Mouse (Mus musculus) WW6 (cell line): ENCODE results near the gene Luc7l3.

Experiments
- DNase-seq: peaks from one replicate; pipeline ENCODE4 v3.0.0-alpha.2; 2013; ENCODE audit warnings: low read depth, low spot score

Luc7l3 gene

DNA sequence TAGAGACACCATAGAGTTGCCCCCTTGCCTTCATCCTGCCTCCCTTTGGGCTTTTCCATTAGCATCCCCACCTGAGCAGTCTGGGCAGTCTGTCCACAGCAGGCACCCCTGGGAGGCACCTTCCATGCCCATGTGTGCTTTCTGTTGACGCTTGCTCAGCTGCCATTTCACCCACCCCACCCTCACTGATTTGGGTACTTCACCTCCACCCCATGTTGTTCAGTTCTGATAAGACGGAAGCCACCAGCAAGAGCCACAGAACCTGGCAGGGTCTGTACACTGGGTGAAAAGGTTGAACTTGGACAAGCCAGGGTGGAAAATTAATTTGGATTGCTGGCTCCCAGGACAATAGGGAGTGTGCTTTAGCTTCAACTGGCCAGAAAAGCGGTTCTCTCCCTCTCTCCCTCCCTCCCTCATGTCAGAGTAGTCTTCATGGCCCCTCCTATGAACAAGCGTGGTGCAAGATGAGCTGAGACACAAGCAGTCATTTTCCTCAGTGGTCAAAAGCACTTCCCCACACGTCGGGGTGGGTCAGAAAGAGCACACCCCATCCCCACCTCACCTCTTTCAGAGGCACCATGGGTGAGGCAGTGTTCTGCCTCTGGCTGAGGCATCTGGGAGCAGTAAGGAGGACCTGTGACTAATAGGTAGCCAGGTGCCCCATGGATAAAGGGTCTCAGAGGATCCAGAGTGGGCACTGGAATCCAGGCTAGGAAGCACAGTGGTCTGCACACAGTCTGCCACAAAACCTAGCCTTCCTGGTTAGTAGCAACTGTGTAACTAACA is 60.0 kb downstream of the Luc7l3 start:
- DNase-seq = no peak

DNA sequence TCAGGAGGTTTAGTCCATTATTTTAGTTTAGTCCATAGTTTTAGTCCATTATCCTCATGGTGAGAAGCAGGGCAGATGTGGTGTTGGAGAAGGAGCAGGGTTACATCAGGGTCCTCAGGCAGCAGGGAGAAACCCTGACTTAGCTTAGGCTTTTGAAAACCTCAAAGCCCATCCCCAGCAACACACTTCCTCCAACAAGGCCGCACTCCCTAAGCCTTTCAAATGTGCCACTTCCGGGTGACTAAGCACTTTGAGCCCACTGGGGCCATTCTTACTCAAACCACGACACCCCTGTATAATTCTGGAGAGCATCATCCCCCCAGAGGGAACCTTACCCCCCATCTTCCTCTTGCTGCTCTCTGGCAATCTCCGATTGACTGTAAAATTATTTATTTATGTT is 62.0 kb downstream of the Luc7l3 start:
- no peak for DNase-seq

DNA sequence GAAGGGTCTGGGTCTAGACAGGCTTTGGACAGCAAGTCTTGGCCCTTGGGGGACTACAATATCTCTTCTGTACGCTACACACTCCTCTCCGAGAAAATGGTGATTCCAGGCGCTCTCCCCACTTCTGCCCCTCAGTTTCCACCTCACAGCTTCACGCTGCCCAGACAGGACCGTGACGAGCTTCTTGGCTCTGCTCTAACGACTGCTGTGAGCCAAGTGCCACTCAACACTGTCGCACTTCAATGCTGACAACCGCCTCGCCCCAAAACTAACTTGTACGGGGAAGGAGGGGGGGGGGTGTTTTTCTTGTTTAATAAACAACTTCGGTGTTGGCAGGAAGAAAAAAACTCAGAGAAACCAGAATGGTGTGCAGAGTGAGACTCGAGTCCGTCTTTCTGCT is 63.8 kb downstream of the Luc7l3 start:
- DNase-seq = no peak

DNA sequence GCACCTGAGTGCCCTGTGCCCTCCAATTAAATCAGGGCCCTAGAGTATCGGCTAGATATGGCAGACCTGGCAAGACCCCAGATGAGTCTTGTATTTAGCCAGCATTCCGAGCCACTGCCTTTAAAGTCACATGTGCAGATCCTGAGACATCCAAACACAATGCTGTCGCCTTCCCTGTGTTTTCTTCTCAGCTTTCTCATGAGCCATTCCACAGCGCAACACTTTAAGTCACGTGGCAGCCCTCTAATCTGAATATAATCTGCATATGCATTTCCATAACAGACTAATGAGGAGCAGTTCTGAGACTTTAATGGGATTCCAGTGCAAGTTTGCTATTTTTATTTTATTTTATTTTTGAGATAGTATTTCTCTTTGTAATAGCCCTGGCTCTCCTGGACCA is 66.1 kb downstream of the Luc7l3 start:
- no peak for DNase-seq

DNA sequence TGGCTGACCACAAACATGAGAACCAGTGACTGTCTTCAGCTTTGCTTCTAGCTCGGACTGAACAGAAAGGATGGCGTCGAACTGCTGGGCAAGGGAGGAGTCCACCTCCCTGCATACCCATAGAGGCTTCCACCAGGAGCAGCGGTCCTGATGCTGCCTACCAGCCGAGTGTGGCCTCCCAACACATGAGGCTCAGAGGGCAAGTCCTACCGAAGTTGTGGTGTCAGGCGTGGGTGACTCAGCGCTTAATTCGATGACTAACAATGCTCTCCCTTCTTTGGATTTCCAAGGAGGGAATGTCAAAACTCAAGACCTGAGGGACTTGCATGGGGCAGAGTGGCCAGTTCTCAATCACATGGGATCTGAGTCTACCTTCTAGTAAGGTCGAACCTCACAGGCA is 68.1 kb downstream of the Luc7l3 start:
- DNase-seq = no peak

DNA sequence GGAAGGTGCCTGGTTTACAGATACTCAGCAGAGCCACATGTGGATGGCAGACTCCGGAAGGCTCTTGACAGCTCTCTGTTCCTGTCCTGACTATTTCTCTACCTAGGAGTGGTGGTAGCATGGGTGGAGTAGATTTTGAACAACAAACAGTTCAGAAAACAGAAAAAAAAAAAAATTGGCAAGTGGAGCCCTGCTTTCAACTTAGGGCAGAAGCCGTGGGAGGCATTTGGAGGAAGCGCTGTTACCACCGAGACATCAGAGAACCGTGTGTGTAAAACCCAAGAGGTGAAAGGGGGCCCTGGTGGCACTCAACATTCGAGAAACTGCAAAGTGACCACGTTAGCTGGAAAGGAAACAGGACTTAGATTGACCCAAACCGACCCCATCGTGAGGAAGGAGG is 68.6 kb downstream of the Luc7l3 start:
- DNase-seq = no peak

DNA sequence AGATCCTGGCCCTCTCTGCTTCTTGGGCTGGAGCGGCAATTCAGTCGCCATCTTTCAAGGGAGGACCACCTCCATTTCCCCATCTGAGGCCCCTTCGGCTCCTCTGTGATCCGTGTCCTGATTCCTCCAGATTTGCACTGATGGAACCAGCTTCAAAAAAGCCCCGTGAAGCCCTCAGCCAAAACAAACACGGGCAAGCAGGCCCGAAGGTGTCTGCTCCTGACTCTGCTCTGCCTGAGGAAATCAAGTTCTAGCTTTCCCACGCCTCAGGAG is 75.1 kb downstream of the Luc7l3 start:
- no peak for DNase-seq

DNA sequence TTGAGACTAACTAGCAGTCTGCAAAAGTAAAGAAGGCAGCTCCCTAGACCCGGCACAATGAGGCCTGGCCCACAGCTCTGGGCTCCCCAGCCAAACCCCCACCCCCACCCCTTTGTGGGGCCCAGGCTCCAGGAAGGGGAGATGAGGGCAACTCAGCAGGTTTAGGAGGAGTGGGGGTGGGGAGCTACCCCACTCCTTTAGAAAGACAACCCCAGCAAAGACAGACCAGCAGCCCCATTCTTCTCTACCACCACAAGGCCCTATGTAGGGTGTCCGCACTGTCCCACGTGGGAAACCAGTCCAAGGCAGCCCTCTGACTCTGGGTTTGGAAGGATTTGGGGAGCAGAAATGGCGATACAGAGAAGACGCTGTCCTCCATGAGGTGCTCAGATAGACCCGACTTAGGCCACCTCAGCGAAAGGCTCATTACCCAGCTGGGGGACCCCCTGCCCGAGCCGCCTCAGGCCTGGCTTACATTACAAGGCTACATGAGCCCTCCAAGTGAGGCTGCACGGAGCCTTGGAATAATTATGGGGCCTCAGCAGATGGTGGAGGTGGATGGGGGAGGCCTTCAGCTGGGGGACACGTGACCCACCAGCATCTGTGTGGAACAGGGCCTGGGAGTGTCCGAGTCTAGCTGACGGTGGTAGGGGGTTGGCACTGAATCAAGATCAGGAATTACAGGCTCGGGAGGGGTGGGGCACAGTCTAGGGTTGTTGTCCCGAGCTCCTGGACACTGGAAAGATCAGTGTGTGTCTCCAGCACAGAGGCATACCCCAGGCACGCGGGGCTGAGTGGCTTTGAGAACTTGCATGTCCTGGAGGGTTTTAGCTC is 75.6 kb downstream of the Luc7l3 start, which contains the start of gene Wfikkn2:
Wfikkn2 (minus strand) TSS at position 51 of the 834 bp plus-strand sequence.
- no peak for DNase-seq

DNA sequence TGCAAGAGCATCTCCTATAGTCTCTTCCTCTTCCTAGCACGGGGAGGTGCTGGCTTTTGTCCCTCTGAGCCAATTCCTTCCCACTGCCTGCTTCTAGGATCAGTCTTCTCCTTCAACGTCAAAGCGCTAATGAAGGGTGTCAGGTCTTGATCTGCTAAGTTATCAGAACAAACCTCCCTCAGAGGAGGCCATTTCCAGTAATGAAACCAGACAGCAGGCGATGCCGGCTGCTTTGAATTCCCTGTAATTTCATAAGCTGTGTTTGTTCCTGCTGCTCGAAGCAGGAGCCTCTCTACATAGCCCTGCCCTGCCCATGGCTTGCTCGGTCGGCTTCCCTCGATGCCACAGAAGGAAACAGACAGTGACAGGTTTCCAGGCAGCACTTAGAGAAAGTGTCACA is 77.4 kb downstream of the Luc7l3 start:
- DNase-seq = no peak

DNA sequence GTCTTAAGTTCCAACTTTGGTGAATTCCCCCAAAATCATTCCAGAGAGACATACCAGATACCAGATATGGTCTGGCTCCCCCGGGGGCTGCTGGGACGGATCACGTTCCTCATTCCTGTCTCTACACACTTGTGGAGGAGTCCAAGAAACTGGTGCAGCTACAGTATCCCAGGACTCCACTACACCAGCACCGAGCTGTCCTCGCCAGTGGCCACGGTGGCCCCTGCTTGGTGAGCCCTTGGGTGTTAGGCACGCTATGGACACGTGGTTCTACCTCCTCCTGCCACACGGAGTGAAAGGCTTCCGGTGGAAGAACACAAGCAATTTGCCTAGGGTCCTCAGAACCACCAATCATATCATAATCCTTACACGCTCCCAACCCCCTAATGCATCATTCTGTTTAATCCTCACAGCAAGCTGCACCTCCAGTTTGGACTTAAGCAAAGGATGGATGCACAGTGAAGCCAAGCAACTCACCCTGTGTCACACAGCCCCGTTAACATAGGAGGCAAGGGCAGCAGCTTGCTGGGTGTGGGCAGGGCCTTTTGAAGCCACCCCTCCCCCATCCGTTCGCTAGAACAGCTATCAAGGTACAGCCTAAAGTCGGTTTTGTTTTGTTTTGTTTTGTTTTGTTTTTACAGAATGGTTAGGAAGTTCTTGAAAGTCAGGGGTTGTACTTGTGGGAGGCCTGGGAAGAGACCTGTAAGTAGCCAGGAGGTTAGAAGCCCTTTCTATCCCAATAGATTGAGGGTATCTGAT is 78.2 kb downstream of the Luc7l3 start:
- no peak for DNase-seq

DNA sequence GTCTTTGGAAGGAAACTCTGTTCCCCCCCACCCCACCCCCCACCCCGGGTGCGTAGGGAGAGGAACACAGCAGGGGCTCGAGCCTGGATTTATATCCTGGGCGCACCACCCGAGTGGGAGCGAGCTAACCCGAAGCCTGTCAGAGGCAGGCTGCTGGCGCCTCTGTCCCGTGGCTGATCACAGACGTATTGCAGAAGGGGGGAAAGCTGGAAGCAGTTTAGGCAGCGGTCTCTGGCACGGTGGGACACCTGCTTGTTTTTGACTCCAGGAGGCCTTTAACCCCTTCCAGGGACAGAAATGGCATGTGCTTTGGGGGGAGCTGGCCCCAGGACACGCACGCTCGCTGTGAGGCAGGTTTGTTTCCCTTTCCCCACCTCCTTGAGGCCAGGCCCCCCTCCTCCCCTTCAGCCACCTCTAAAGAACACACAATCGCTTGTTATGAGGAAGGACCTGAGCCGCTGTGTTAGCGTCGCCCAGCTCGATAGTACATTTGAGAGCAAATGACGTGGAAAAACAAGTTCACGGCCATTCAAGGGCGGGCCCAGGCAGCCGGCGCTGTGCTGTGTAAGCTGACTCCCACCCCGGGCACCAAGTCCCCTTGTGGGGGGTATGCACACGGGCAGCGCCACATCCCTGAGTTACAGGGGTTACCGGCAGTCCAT is 78.9 kb downstream of the Luc7l3 start:
- no peak for DNase-seq

DNA sequence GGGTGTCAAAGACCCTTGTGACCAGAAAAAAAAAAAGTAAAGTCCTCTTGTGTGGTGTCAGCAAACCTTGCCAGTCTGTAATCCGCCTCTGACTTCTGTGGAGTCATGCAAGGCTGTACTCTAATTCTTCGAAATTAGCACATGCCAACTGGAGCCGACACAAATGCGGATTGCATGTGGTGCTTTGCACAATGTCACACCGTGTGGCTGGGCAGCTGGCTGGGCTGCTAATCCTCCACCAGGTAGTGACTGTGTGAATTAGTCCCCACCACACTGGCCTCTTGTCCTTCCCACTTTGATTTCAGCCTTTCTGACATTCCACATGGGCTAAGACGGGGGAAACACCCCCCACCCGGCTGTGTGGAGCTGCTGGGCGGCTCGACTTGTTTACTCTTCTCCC is 82.1 kb downstream of the Luc7l3 start:
- no peak for DNase-seq

DNA sequence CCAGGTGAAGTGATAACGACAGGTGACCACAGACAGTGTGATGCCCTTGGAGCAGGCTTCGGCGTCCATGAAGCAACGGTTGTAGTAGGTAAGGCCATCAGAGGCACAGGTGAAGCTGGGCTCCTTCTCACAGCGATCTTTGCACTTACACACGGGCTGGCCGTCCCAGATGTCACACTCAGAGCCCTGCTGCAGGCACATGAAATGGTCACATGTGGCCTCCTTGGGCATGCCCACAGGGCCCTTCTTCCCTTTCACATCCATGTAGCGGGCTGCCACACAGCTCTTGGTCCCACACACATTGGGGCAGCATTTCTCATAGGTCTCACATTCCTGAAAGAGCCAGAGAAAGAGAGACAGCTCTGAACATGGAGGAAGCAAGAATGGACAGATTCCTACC is 83.0 kb downstream of the Luc7l3 start:
- DNase-seq = no peak
